45 mouse cellular contexts compared by ENCODE assay signal in genomic region chr11:70099102-70099501, GRCm38 (mm10). TPM values are rescaled to one million over a fixed set of nuclear protein-coding genes. Genes with fewer than 3 reads are reported as not detected.
"Had no signal": no experiment of that assay in that cellular context is flagged by ENCODE, and none has a peak within 500 bp of the region (broad histone marks: within the 10 kb centered on the region; RNA-seq: fewer than 3 reads in every experiment).

No protein-coding gene starts in this region.

- DNase-seq: heart, postnatal 10 days; heart, postnatal 14 days; heart, postnatal 36 days; heart, postnatal 4 days; kidney, adult 11 months; kidney, adult 18-20 months; kidney, adult 2 months; kidney, adult 8-10 months; kidney, adult 9 months; kidney, postnatal 10 days; kidney, postnatal 14 days; kidney, postnatal 25 days; kidney, postnatal 36 days; kidney, postnatal 4 days; layer of hippocampus, adult 9-11 months; layer of hippocampus, postnatal 36 days had no signal

RNA-seq across cellular contexts. Expression of gene Asgr2, which starts 6.7 kb away (rescaled TPM):
- total RNA-seq: heart, postnatal 10 days; heart, postnatal 25 days; heart, postnatal 36 days; heart, postnatal 4 days; hindbrain, postnatal 0 days; layer of hippocampus, adult 18-20 months; layer of hippocampus, adult 2 months; layer of hippocampus, postnatal 10 days; layer of hippocampus, postnatal 14 days; layer of hippocampus, postnatal 25 days; layer of hippocampus, postnatal 36 days; left cerebral cortex, adult 18-20 months; left cerebral cortex, adult 2 months; left cerebral cortex, adult 8-10 months had no signal
- polyA plus RNA-seq: heart, embryonic 12.5 days; heart, embryonic 13.5 days; heart, embryonic 14.5 days; heart, embryonic 15.5 days; heart, postnatal 0 days; hindbrain, embryonic 10.5 days; hindbrain, embryonic 11.5 days; hindbrain, embryonic 12.5 days; hindbrain, embryonic 13.5 days; hindbrain, embryonic 14.5 days; hindbrain, embryonic 15.5 days; hindbrain, embryonic 16.5 days; hindbrain, postnatal 0 days; inflammation-experienced regulatory T-cells, adult 6 months; kidney, embryonic 14.5 days had no signal

RNA-seq across cellular contexts. Expression of gene Mgl2, which starts 31.0 kb away (rescaled TPM):
- total RNA-seq: hindbrain, postnatal 0 days had no signal
- polyA plus RNA-seq: heart, embryonic 12.5 days; heart, postnatal 0 days; hindbrain, embryonic 10.5 days; inflammation-experienced regulatory T-cells, adult 6 months had no signal

RNA-seq across cellular contexts. Expression of gene Asgr1, which starts 45.2 kb away (rescaled TPM):
- total RNA-seq: heart, postnatal 14 days; heart, postnatal 25 days; heart, postnatal 36 days; heart, postnatal 4 days; hematopoietic stem cell, adult 5-6 weeks had no signal
- polyA plus RNA-seq: heart, embryonic 13.5 days; heart, embryonic 14.5 days; heart, embryonic 15.5 days; heart, embryonic 16.5 days; heart, postnatal 0 days; inflammation-experienced regulatory T-cells, adult 6 months; intestine, postnatal 0 days; large intestine, adult 2 months had no signal

RNA-seq across cellular contexts. Expression of gene Clec10a, which starts 56.9 kb away (rescaled TPM):
- polyA plus RNA-seq: heart, embryonic 12.5 days; kidney, embryonic 15.5 days had no signal
